Mouse (Mus musculus): ENCODE data around the gene Mrvi1.

GRCm38 (mm10) chr7:110865038-110865437, 117.2 kb downstream of the Mrvi1 start:
- TF ChIP-seq POLR2A (IDR thresholded peaks at IDR 0.05; ENCODE audit: control insufficient read depth, low read depth, low read length), result no peak
- TF ChIP-seq CTCF (IDR thresholded peaks at IDR 0.05; ENCODE audit: control insufficient read depth, insufficient read depth, insufficient replicate concordance, low read depth, low read length), result no peak
